Mouse (Mus musculus): Measurements from ENCODE around the gene Edc3. TPM values are rescaled to one million over a fixed set of nuclear protein-coding genes. Genes with fewer than 3 reads are reported as not detected.
A peak's percentile ranks its signal among the peaks of the same experiment; 100 is the strongest.

Gene Edc3
- polyA plus RNA-seq, 1 experiment from 2014 or later = 27.7 TPM

DNA sequence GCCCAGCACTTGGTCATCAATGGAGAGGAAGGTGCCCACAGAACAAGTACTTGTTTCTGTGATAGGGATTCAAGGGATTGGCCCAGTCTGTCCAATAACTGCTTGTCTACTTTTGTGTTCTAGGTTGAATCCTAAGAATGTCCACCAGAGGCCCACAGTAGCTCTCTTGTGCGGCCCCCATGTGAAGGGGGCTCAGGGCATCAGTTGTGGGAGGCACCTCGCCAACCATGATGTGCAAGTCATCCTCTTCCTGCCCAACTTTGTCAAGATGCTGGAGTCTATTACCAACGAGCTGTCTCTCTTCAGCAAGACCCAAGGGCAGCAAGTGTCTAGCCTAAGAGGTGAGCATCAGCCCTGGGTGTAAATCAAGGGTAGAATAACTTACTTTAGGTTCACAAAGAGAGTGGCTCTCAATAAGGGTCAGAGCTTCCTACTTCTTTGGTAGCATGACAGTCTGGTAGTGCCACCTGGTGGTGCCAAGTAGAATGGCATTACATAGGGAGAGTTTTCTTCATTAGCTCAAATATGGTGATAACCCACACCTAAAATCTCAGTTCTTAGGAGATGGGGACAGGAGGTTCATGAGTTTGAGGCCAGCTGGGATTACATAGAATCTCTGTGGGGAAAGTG is 36.2 kb downstream of the Edc3 start:
- Histone ChIP-seq H3K4me3 (ENCODE audit: low read depth, low read length) (no peak overlapping the region), H3K9me3 (ENCODE audit: control insufficient read depth, low read length) (no peaks in the 10 kb centered on the region), H3K27ac (ENCODE audit: low read depth, low read length) (no peak overlapping the region), H3K4me2 (no peak overlapping the region), H3K4me1 (ENCODE audit: control insufficient read depth, insufficient read depth, low read length) (no peaks in the 10 kb centered on the region), H3K27me3 (ENCODE audit: control insufficient read depth, insufficient read depth, low read length) (no peaks in the 10 kb centered on the region), H3K9ac (ENCODE audit: low read length) (no peak overlapping the region), H3K36me3 (ENCODE audit: control insufficient read depth, insufficient read depth, low read length) (peaks cover 28% of the 10 kb centered on the region)
- WGBS = 83% methylated on average over 3 of the region's 3 CpGs
- DNase-seq (ENCODE audit: low spot score, missing footprints) (no peak), ATAC-seq (ENCODE audit: low FRiP score) (no peak)

DNA sequence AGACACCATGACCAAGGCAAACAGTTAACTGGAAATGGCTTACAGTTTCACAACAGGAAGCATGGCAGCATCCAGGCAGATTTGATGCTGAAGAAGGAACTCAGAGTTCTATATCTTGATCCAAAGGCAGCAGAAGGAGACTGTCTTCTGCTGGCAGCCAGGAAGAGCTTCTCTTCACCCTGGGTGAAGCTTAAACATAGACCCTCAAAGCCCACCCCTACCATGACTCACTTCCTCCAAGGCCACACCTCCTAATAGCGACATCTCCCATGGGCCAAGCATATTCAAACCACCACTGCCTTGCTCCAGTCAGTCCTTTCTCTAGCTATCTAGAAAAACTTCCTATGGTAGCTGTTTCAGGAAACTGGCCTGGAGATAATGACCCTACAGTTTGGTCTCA is 38.7 kb downstream of the Edc3 start:
- no peaks in the 10 kb centered on the region for H3K4me1 ChIP-seq (ENCODE audit: control insufficient read depth, insufficient read depth, low read length)
- no peak overlapping the region for H3K27ac ChIP-seq (ENCODE audit: low read depth, low read length)
- peaks cover 50% of the 10 kb centered on the region for H3K36me3 ChIP-seq (ENCODE audit: control insufficient read depth, insufficient read depth, low read length)
- H3K4me3 ChIP-seq (ENCODE audit: low read depth, low read length) = no peak overlapping the region
- H3K9ac ChIP-seq (ENCODE audit: low read length) = no peak overlapping the region
- ATAC-seq (ENCODE audit: low FRiP score) (no peak), DNase-seq (ENCODE audit: low spot score, missing footprints) (no peak)
- no peaks in the 10 kb centered on the region for H3K27me3 ChIP-seq (ENCODE audit: control insufficient read depth, insufficient read depth, low read length)
- no peak overlapping the region for H3K4me2 ChIP-seq
- no peaks in the 10 kb centered on the region for H3K9me3 ChIP-seq (ENCODE audit: control insufficient read depth, low read length)
- WGBS = 90% methylated on average over 1 of the region's 1 CpGs

DNA sequence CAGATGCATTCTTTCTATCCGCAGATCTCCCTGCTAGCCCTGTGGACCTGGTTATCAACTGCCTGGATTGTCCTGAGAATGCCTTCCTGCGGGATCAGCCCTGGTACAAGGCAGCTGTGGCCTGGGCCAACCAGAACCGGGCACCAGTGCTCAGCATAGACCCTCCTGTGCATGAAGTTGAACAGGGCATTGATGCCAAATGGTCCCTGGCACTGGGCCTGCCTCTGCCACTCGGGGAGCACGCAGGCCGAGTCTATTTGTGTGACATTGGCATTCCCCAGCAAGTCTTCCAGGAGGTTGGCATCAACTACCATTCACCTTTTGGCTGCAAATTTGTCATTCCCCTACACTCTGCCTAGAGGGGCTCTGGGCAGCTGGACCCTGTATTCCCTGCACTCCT is 39.8 kb downstream of the Edc3 start:
- ATAC-seq (ENCODE audit: low FRiP score) (no peak), DNase-seq (ENCODE audit: low spot score, missing footprints) (peak; percentile 74)
- Histone ChIP-seq H3K4me3 (ENCODE audit: low read depth, low read length) (no peak overlapping the region), H3K27me3 (ENCODE audit: control insufficient read depth, insufficient read depth, low read length) (no peaks in the 10 kb centered on the region), H3K4me2 (no peak overlapping the region), H3K9me3 (ENCODE audit: control insufficient read depth, low read length) (no peaks in the 10 kb centered on the region), H3K9ac (ENCODE audit: low read length) (no peak overlapping the region), H3K36me3 (ENCODE audit: control insufficient read depth, insufficient read depth, low read length) (peaks cover 59% of the 10 kb centered on the region), H3K27ac (ENCODE audit: low read depth, low read length) (no peak overlapping the region), H3K4me1 (ENCODE audit: control insufficient read depth, insufficient read depth, low read length) (no peaks in the 10 kb centered on the region)
- WGBS = 91% methylated on average over 6 of the region's 6 CpGs

DNA sequence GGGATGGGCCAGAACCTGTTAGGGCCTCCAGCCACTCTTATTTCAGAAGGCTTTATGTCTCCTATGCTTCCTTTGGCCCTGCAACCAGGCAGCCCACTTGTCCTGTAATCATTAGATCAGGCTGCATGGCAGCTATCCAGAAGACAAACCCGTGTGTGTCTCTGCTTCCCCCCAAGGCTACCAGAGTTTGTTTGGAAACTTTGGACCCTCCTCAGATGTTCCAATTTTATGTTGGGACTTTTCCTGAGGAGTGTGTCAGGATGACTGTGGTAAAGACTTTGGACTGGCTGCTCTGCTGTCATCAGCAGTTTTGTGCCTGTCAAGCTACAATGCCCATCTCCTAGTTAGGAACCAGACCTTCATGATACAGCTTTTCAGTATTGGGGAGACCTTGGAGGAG is 40.5 kb downstream of the Edc3 start:
- ATAC-seq (ENCODE audit: low FRiP score) = no peak
- Histone ChIP-seq H3K27ac (ENCODE audit: low read depth, low read length) (no peak overlapping the region), H3K4me1 (ENCODE audit: control insufficient read depth, insufficient read depth, low read length) (no peaks in the 10 kb centered on the region), H3K27me3 (ENCODE audit: control insufficient read depth, insufficient read depth, low read length) (no peaks in the 10 kb centered on the region), H3K9ac (ENCODE audit: low read length) (no peak overlapping the region), H3K4me3 (ENCODE audit: low read depth, low read length) (no peak overlapping the region), H3K4me2 (no peak overlapping the region), H3K9me3 (ENCODE audit: control insufficient read depth, low read length) (no peaks in the 10 kb centered on the region), H3K36me3 (ENCODE audit: control insufficient read depth, insufficient read depth, low read length) (peaks cover 66% of the 10 kb centered on the region)
- 96% methylated on average over 1 of the region's 1 CpGs for WGBS
- DNase-seq (ENCODE audit: low spot score, missing footprints) = peak; percentile 35

DNA sequence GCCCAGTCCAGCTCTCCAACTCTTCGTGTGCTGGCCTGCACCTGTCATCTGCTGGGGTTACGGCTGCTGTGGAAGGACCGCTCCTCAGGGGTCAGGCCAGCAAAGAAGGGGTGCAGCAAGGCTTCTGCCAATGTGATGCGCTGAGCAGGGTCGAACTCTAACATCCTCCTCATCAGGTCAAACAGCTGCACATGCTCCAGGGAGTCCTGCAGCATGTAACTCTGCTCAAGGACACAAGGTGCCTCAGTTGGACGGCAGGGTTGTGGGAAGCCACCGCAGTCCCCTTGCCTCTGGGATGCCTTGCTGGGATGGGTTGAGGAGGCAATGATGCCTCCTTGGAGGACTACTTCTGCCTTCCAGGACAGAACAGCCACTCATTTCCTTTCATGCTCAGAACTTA is 42.6 kb downstream of the Edc3 start:
- Histone ChIP-seq H3K9ac (ENCODE audit: low read length) (no peak overlapping the region), H3K27ac (ENCODE audit: low read depth, low read length) (no peak overlapping the region), H3K27me3 (ENCODE audit: control insufficient read depth, insufficient read depth, low read length) (no peaks in the 10 kb centered on the region), H3K9me3 (ENCODE audit: control insufficient read depth, low read length) (no peaks in the 10 kb centered on the region), H3K36me3 (ENCODE audit: control insufficient read depth, insufficient read depth, low read length) (peaks cover 71% of the 10 kb centered on the region), H3K4me1 (ENCODE audit: control insufficient read depth, insufficient read depth, low read length) (no peaks in the 10 kb centered on the region), H3K4me3 (ENCODE audit: low read depth, low read length) (no peak overlapping the region), H3K4me2 (no peak overlapping the region)
- DNase-seq (ENCODE audit: low spot score, missing footprints) = no peak
- WGBS = 92% methylated on average over 7 of the region's 7 CpGs
- ATAC-seq (ENCODE audit: low FRiP score) = no peak

DNA sequence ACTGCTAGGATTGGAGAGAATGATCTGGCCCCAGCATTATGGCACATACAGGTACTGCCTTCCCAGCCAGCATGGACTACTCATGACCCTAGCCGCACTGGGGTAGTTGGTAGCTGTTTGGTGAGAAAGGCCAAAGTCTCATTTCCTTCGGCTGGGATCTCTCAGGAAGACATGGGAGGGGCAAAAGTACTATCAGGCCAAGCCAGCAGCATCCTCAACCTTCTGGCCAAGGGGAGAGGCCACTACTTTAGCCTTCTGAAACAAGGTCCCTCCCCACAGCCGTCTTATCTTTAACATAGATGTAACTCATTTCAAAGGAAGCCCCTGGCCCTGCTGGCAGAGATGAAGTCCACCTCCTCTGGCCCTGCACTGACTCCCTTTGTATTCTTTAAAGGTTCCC is 49.2 kb downstream of the Edc3 start:
- Histone ChIP-seq H3K9me3 (ENCODE audit: control insufficient read depth, low read length) (no peaks in the 10 kb centered on the region), H3K4me1 (ENCODE audit: control insufficient read depth, insufficient read depth, low read length) (peaks cover under 1% of the 10 kb centered on the region; the same call in 1 of the 2 replicates), H3K36me3 (ENCODE audit: control insufficient read depth, insufficient read depth, low read length) (peaks cover 58% of the 10 kb centered on the region), H3K27me3 (ENCODE audit: control insufficient read depth, insufficient read depth, low read length) (no peaks in the 10 kb centered on the region), H3K4me3 (ENCODE audit: low read depth, low read length) (no peak overlapping the region), H3K4me2 (no peak overlapping the region), H3K9ac (ENCODE audit: low read length) (no peak overlapping the region), H3K27ac (ENCODE audit: low read depth, low read length) (no peak overlapping the region)
- 93% methylated on average over 3 of the region's 3 CpGs for WGBS
- DNase-seq (ENCODE audit: low spot score, missing footprints) (no peak), ATAC-seq (ENCODE audit: low FRiP score) (no peak)

DNA sequence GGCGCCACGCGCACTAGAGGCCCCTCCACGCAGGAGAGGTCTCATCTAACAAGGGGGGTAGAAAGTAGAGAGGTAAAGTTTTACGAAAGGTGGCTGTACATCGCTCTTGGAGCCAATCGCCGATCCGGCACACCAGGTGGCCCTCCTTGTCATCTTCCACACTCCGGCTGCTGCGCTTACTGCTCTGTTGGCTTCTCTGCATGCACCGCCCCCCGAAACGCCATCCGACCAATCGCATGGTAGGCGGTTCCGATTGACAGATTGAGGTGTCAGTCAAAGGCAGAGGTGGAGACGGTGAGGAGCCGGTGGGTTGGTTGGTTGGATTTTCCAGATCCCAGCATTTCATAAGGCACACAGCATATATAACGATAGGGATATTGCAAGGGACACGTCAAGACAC is 50.2 kb downstream of the Edc3 start:
- Histone ChIP-seq H3K4me3 (ENCODE audit: low read depth, low read length) (no peak overlapping the region), H3K36me3 (ENCODE audit: control insufficient read depth, insufficient read depth, low read length) (peaks cover 50% of the 10 kb centered on the region), H3K27me3 (ENCODE audit: control insufficient read depth, insufficient read depth, low read length) (no peaks in the 10 kb centered on the region), H3K4me1 (ENCODE audit: control insufficient read depth, insufficient read depth, low read length) (peaks cover 9% of the 10 kb centered on the region; the same call in 1 of the 2 replicates), H3K9ac (ENCODE audit: low read length) (no peak overlapping the region), H3K9me3 (ENCODE audit: control insufficient read depth, low read length) (no peaks in the 10 kb centered on the region), H3K27ac (ENCODE audit: low read depth, low read length) (no peak overlapping the region), H3K4me2 (no peak overlapping the region)
- DNase-seq (ENCODE audit: low spot score, missing footprints) (no peak), ATAC-seq (ENCODE audit: low FRiP score) (no peak)
- 91% methylated on average over 22 of the region's 22 CpGs for WGBS

DNA sequence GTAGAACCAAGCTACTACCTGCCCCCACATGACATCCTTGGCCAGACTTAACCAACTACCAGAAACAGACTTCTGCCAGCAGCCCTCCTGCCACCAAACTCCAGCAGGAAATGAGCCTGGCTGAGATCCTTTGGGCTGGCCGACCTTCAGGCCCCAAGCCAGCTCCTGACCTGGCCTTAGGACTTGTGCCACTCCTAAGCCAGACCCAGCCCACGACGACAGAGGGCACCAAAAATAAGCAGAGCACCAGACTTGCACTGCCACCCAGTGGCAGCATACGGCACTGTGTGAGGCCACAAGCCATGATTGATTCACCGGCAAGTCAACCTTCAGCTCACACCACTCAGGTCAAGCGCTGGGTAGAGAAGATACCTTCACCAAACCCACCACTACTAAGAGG is 50.9 kb downstream of the Edc3 start:
- ATAC-seq (ENCODE audit: low FRiP score) (peak; percentile 49; the same call in 1 of the 2 replicates), DNase-seq (ENCODE audit: low spot score, missing footprints) (peak; percentile 90)
- no peak overlapping the region for H3K27ac ChIP-seq (ENCODE audit: low read depth, low read length)
- 36% methylated on average over 6 of the region's 6 CpGs for WGBS
- peaks cover 43% of the 10 kb centered on the region for H3K36me3 ChIP-seq (ENCODE audit: control insufficient read depth, insufficient read depth, low read length)
- H3K4me1 ChIP-seq (ENCODE audit: control insufficient read depth, insufficient read depth, low read length) = peaks cover 16% of the 10 kb centered on the region; the same call in 1 of the 2 replicates
- no peaks in the 10 kb centered on the region for H3K9me3 ChIP-seq (ENCODE audit: control insufficient read depth, low read length)
- no peak overlapping the region for H3K9ac ChIP-seq (ENCODE audit: low read length)
- H3K4me2 ChIP-seq = no peak overlapping the region
- no peaks in the 10 kb centered on the region for H3K27me3 ChIP-seq (ENCODE audit: control insufficient read depth, insufficient read depth, low read length)
- H3K4me3 ChIP-seq (ENCODE audit: low read depth, low read length) = no peak overlapping the region

DNA sequence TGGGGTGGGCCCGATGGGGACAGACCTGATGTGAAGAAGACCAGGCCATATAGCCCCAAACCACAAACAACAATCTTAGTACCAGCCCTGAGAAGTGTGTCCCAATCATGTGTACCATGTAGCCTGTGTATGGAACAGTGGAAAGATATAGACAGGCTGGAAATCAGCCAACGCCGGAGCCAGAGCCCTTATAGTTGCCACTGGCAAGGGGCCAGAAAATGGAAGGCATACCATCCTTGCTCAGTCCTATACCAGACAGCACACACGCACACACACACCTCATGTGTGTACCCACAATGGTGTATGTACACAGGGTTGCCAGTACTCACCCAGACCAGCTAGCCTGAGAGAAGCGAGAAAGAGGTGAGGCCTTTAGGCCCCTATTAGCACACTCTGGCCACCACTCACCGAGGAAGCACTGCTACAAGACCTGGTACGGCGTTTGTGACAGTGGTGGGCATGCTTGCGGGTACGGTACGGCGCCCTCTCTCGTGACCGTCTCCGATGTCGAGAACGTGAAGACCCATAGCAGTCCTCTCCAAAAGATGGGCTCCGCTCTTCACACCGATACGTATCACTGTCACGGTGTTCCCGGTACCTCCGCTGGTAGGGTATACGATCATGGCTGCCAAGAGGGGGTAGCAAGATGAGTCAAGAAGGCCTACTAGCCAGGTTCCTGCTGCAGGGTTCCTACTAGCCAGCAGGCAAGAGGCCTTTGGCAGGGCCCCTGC is 52.2 kb downstream of the Edc3 start:
- peaks cover 35% of the 10 kb centered on the region for H3K36me3 ChIP-seq (ENCODE audit: control insufficient read depth, insufficient read depth, low read length)
- ATAC-seq (ENCODE audit: low FRiP score) (no peak), DNase-seq (ENCODE audit: low spot score, missing footprints) (no peak)
- no peak overlapping the region for H3K9ac ChIP-seq (ENCODE audit: low read length)
- H3K4me3 ChIP-seq (ENCODE audit: low read depth, low read length) = no peak overlapping the region
- no peaks in the 10 kb centered on the region for H3K27me3 ChIP-seq (ENCODE audit: control insufficient read depth, insufficient read depth, low read length)
- no peaks in the 10 kb centered on the region for H3K9me3 ChIP-seq (ENCODE audit: control insufficient read depth, low read length)
- no peak overlapping the region for H3K27ac ChIP-seq (ENCODE audit: low read depth, low read length)
- peaks cover 16% of the 10 kb centered on the region; the same call in 1 of the 2 replicates for H3K4me1 ChIP-seq (ENCODE audit: control insufficient read depth, insufficient read depth, low read length)
- no peak overlapping the region for H3K4me2 ChIP-seq
- WGBS = 96% methylated on average over 24 of the region's 24 CpGs
